Comparison of ENCODE assay signal across 14 mouse cellular contexts in genomic region chr4:134387268-134387667, GRCm38 (mm10). TPM values are rescaled to one million over a fixed set of nuclear protein-coding genes. Genes with fewer than 3 reads are reported as not detected.
DNase-seq lines count a peak whose midpoint lies in the region; ATAC-seq and TF ChIP-seq lines count a peak whose summit lies in the region.
"Had no signal": no experiment of that assay in that cellular context is flagged by ENCODE, and none has a peak within 500 bp of the region (broad histone marks: within the 10 kb centered on the region; RNA-seq: fewer than 3 reads in every experiment).

No protein-coding gene starts in this region.

- WGBS in heart, adult 2 months = 70% methylated on average over 6 of the region's 6 CpGs
- 69% methylated on average over 6 of the region's 6 CpGs for WGBS in heart, embryonic 12.5 days
- WGBS in lung, embryonic 14.5 days = 65% methylated on average over 6 of the region's 6 CpGs

- intact Hi-C loops in heart, adult 2 months (cut with DNase I) = loop anchor here (5.0 kb wide), 1 partner anchor 125 kb away; no protein-coding TSS in a partner anchor

- H3K36me3 ChIP-seq in heart, adult 2 months (ENCODE audit: control insufficient read depth, insufficient read depth, low read length) = no peaks in the 10 kb centered on the region
- H3K36me3 ChIP-seq in heart, embryonic 12.5 days = no peaks in the 10 kb centered on the region
- no peaks in the 10 kb centered on the region for H3K36me3 ChIP-seq in lung, embryonic 14.5 days (ENCODE audit: insufficient read depth)
- H3K36me3 ChIP-seq: neural tube, embryonic 12.5 days had no signal

- no peak overlapping the region for H3K27ac ChIP-seq in heart, adult 2 months
- no peak overlapping the region for H3K27ac ChIP-seq in heart, embryonic 12.5 days (ENCODE audit: poor library complexity, severe bottlenecking)
- H3K27ac ChIP-seq in lung, embryonic 14.5 days (ENCODE audit: low read depth) = no peak overlapping the region
- H3K27ac ChIP-seq: neural tube, embryonic 12.5 days had no signal

- no peak overlapping the region for H3K4me2 ChIP-seq in heart, embryonic 12.5 days
- no peak overlapping the region for H3K4me2 ChIP-seq in lung, embryonic 14.5 days
- H3K4me2 ChIP-seq: neural tube, embryonic 12.5 days had no signal

- no peaks in the 10 kb centered on the region for H3K79me2 ChIP-seq in heart, adult 2 months (replicated peaks; ENCODE audit: control insufficient read depth, insufficient read depth, low read length)

- peak; percentile 53 for TF ChIP-seq CTCF in heart, adult 2 months (IDR thresholded peaks at IDR 0.05)
- TF ChIP-seq CTCF in lung, embryonic 14.5 days (IDR thresholded peaks at IDR 0.05; ENCODE audit: low read depth) = peak; percentile 62

- H3K4me1 ChIP-seq in heart, adult 2 months (ENCODE audit: control insufficient read depth, insufficient read depth, low read length) = no peaks in the 10 kb centered on the region
- H3K4me1 ChIP-seq in heart, embryonic 12.5 days (replicated peaks) = peaks cover under 1% of the 10 kb centered on the region; the same call in 1 of the 2 replicates
- no peaks in the 10 kb centered on the region for H3K4me1 ChIP-seq in lung, embryonic 14.5 days (ENCODE audit: insufficient read depth)
- H3K4me1 ChIP-seq: neural tube, embryonic 12.5 days had no signal

- H3K9ac ChIP-seq in heart, adult 2 months (ENCODE audit: low read depth, low read length) = no peak overlapping the region
- no peak overlapping the region for H3K9ac ChIP-seq in heart, embryonic 12.5 days
- no peak overlapping the region for H3K9ac ChIP-seq in lung, embryonic 14.5 days
- H3K9ac ChIP-seq: neural tube, embryonic 12.5 days had no signal

- no peaks in the 10 kb centered on the region; the same call in 1 of the 2 replicates for H3K9me3 ChIP-seq in heart, embryonic 12.5 days (replicated peaks)
- no peaks in the 10 kb centered on the region for H3K9me3 ChIP-seq in lung, embryonic 14.5 days (ENCODE audit: low read depth, low read length)
- H3K9me3 ChIP-seq: neural tube, embryonic 12.5 days had no signal

- no peak overlapping the region for H3K4me3 ChIP-seq in heart, adult 2 months
- H3K4me3 ChIP-seq in heart, embryonic 12.5 days = no peak overlapping the region
- no peak overlapping the region for H3K4me3 ChIP-seq in lung, embryonic 14.5 days (ENCODE audit: low read depth, low read length)
- H3K4me3 ChIP-seq: neural tube, embryonic 12.5 days had no signal

- no peak for ATAC-seq in heart, embryonic 12.5 days (ENCODE audit: insufficient number of reproducible peaks, low FRiP score)
- no peak for ATAC-seq in lung, embryonic 14.5 days (ENCODE audit: insufficient read depth)

- no peak for DNase-seq in heart, adult 2 months
- DNase-seq in lung, embryonic 14.5 days = peak; percentile 46
- DNase-seq in lung, postnatal 4 days = no peak
- DNase-seq in T-cell, adult 2 months (ENCODE audit: low spot score) = peak; percentile 44
- DNase-seq in naive thymus-derived CD4-positive, alpha-beta T cell, adult 2 months (ENCODE audit: low read depth) = peak; percentile 70
- DNase-seq in cerebellum, adult 8-10 months = no peak
- DNase-seq in left cerebral cortex, adult 11 months (ENCODE audit: low spot score) = no peak
- DNase-seq: adrenal gland, postnatal 36 days; cerebellum, adult 18-20 months; gastrocnemius, postnatal 10 days had no signal

- no peak for TF ChIP-seq POLR2A in heart, adult 2 months (IDR thresholded peaks at IDR 0.05; ENCODE audit: insufficient read depth, low read depth, low read length)

- no peak for TF ChIP-seq EP300 in heart, adult 2 months (IDR thresholded peaks at IDR 0.05; ENCODE audit: insufficient read depth, low read depth, low read length)

- H3K27me3 ChIP-seq in heart, adult 2 months (ENCODE audit: control insufficient read depth, insufficient read depth, low read length) = no peaks in the 10 kb centered on the region
- H3K27me3 ChIP-seq in heart, embryonic 12.5 days (replicated peaks) = no peaks in the 10 kb centered on the region
- H3K27me3 ChIP-seq in lung, embryonic 14.5 days (ENCODE audit: insufficient read depth, low read length) = no peaks in the 10 kb centered on the region
- H3K27me3 ChIP-seq: neural tube, embryonic 12.5 days had no signal

RNA-seq across cellular contexts. Expression of gene Extl1, which starts 3.6 kb away (rescaled TPM):
- total RNA-seq in heart, adult 2 months (2021) = 10 to 100 TPM; 18.0 to 19.6 TPM
- polyA plus RNA-seq in heart, adult 2 months (2012; rRNA removed) = 23.7 and 24.4 TPM in 2 replicates
- 3.1 TPM in 2 replicates for polyA plus RNA-seq in heart, embryonic 12.5 days (2016; fragmentation: Nextera tagmentation; extraction: Ambion mirVana)
- polyA plus RNA-seq in lung, embryonic 14.5 days (2014; fragmentation: Nextera tagmentation; extraction: Ambion mirVana) = 2.9 and 3.7 TPM in 2 replicates

RNA-seq across cellular contexts. Expression of gene Pafah2, which starts 8.9 kb away (rescaled TPM):
- 10 to 100 TPM in 1 of 2 experiments, 1 to 10 TPM in 1; 6.4 to 11.0 TPM for total RNA-seq in heart, adult 2 months (2021)
- 11.7 and 17.8 TPM in 2 replicates for polyA plus RNA-seq in heart, adult 2 months (2012; rRNA removed)
- polyA plus RNA-seq in heart, embryonic 12.5 days (2016; fragmentation: Nextera tagmentation; extraction: Ambion mirVana) = 10.1 and 10.7 TPM in 2 replicates
- 10.5 and 12.2 TPM in 2 replicates for polyA plus RNA-seq in lung, embryonic 14.5 days (2014; fragmentation: Nextera tagmentation; extraction: Ambion mirVana)

RNA-seq across cellular contexts. Expression of gene Slc30a2, which starts 44.3 kb away (rescaled TPM):
- under 1 TPM; 0.45 to 0.65 TPM for total RNA-seq in heart, adult 2 months (2021)
- polyA plus RNA-seq in heart, adult 2 months (2012; rRNA removed) = 0.12 and 0.35 TPM in 2 replicates
- 0.42 and 0.44 TPM in 2 replicates for polyA plus RNA-seq in heart, embryonic 12.5 days (2016; fragmentation: Nextera tagmentation; extraction: Ambion mirVana)
- polyA plus RNA-seq in lung, embryonic 14.5 days (2014; fragmentation: Nextera tagmentation; extraction: Ambion mirVana) = 0.05 TPM in 1 of 2 replicates, not detected in the other
- polyA plus RNA-seq: C2C12; limb, embryonic 11.5 days; neural tube, embryonic 12.5 days had no signal

Comparison
In these comparisons a context has a peak if more than half of its experiments do, and no peak if none do; other contexts are left out.
1. DNase-seq: peak in lung, embryonic 14.5 days (single experiment), T-cell, adult 2 months (single experiment) and naive thymus-derived CD4-positive, alpha-beta T cell, adult 2 months (single experiment); none in heart, adult 2 months (0 of 2), lung, postnatal 4 days (0 of 2), cerebellum, adult 8-10 months (single experiment) and left cerebral cortex, adult 11 months (single experiment).